In the genomic region with DNA sequence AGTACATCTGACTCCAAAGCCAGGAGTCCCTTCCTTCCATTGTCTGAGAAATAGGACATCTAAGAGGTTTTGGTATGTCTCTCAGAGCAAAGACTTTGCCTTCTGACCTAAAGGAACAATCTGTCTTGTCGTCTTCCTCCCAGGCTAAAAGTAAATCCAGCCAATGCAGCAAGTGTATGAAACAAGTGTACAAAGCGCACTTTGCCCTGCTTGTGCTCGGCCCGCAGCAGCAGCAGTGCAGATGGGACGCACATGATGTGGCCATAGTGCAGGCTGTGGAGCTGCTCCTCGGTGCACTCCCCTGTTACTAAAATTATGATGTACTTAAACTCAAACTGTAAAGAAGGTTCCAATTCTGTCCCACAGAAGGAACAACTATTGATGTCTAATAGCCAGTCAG, we compare ENCODE assay signal across 22 mouse cellular contexts. TPM values are rescaled to one million over a fixed set of nuclear protein-coding genes. Genes with fewer than 3 reads are reported as not detected.
DNase-seq lines count a peak whose midpoint lies in the region; ATAC-seq lines count a peak whose summit lies in the region.
"Had no signal": no experiment of that assay in that cellular context is flagged by ENCODE, and none has a peak within 500 bp of the region (broad histone marks: within the 10 kb centered on the region; RNA-seq: fewer than 3 reads in every experiment).

No protein-coding gene starts in this region.

- H3K4me3 ChIP-seq in forebrain, embryonic 11.5 days (ENCODE audit: low read depth, low read length): no peak overlapping the region
- H3K4me3 ChIP-seq in forebrain, embryonic 14.5 days (ENCODE audit: low read depth, low read length): no peak overlapping the region
- H3K4me3 ChIP-seq in midbrain, embryonic 10.5 days: no peak overlapping the region
- no peak overlapping the region for H3K4me3 ChIP-seq in midbrain, embryonic 13.5 days (replicated peaks)
- H3K4me3 ChIP-seq: embryonic facial prominence, embryonic 13.5 days; embryonic facial prominence, embryonic 15.5 days; erythroblast, embryonic 14.5 days had no signal

- no peak overlapping the region for H3K9ac ChIP-seq in forebrain, embryonic 11.5 days (ENCODE audit: low read length)
- no peak overlapping the region for H3K9ac ChIP-seq in forebrain, embryonic 14.5 days (ENCODE audit: low read length)
- H3K9ac ChIP-seq in midbrain, embryonic 13.5 days (replicated peaks): no peak overlapping the region
- H3K9ac ChIP-seq: embryonic facial prominence, embryonic 13.5 days; embryonic facial prominence, embryonic 15.5 days had no signal

- peaks cover 18% of the 10 kb centered on the region for H3K4me1 ChIP-seq in forebrain, embryonic 11.5 days (replicated peaks; ENCODE audit: control insufficient read depth, insufficient read depth, low read length)
- peaks cover 15% of the 10 kb centered on the region for H3K4me1 ChIP-seq in forebrain, embryonic 14.5 days (ENCODE audit: control insufficient read depth, insufficient read depth, low read length)
- H3K4me1 ChIP-seq in midbrain, embryonic 10.5 days: peaks cover 43% of the 10 kb centered on the region
- H3K4me1 ChIP-seq in midbrain, embryonic 13.5 days (replicated peaks): peaks cover 30% of the 10 kb centered on the region

- WGBS in forebrain, embryonic 11.5 days: 81% methylated on average over 6 of the region's 6 CpGs
- 82% methylated on average over 6 of the region's 6 CpGs for WGBS in forebrain, embryonic 14.5 days
- 82% methylated on average over 6 of the region's 6 CpGs for WGBS in midbrain, embryonic 10.5 days
- WGBS in midbrain, embryonic 13.5 days: 66% methylated on average over 6 of the region's 6 CpGs

- H3K27me3 ChIP-seq in forebrain, embryonic 11.5 days (ENCODE audit: control insufficient read depth, insufficient read depth, low read length): no peaks in the 10 kb centered on the region
- no peaks in the 10 kb centered on the region for H3K27me3 ChIP-seq in forebrain, embryonic 14.5 days (replicated peaks; ENCODE audit: control insufficient read depth, insufficient read depth, low read length)
- H3K27me3 ChIP-seq in midbrain, embryonic 10.5 days (ENCODE audit: low read depth, poor library complexity, severe bottlenecking): no peaks in the 10 kb centered on the region
- H3K27me3 ChIP-seq in midbrain, embryonic 13.5 days: no peaks in the 10 kb centered on the region
- H3K27me3 ChIP-seq: embryonic facial prominence, embryonic 13.5 days; embryonic facial prominence, embryonic 15.5 days had no signal

- no peaks in the 10 kb centered on the region for H3K36me3 ChIP-seq in forebrain, embryonic 11.5 days (ENCODE audit: control insufficient read depth, insufficient read depth, low read length)
- H3K36me3 ChIP-seq in forebrain, embryonic 14.5 days (ENCODE audit: control insufficient read depth, insufficient read depth, low read length): no peaks in the 10 kb centered on the region
- H3K36me3 ChIP-seq in midbrain, embryonic 10.5 days: 0 out of 2 replicates have a peak, but pooled peaks cover 2% of the 10 kb centered on the region
- 0 out of 2 replicates have a peak, but pooled peaks cover 2% of the 10 kb centered on the region for H3K36me3 ChIP-seq in midbrain, embryonic 13.5 days
- H3K36me3 ChIP-seq: embryonic facial prominence, embryonic 13.5 days; embryonic facial prominence, embryonic 15.5 days had no signal

- no peak for ATAC-seq in forebrain, embryonic 11.5 days (replicated peaks; ENCODE audit: low FRiP score)
- ATAC-seq in forebrain, embryonic 14.5 days: no peak
- no peak for ATAC-seq in midbrain, embryonic 13.5 days
- ATAC-seq: forebrain, embryonic 16.5 days had no signal

- no peak overlapping the region for H3K27ac ChIP-seq in forebrain, embryonic 11.5 days (ENCODE audit: low read depth, low read length)
- H3K27ac ChIP-seq in forebrain, embryonic 14.5 days (ENCODE audit: low read depth, low read length): no peak overlapping the region
- peak overlapping the region; percentile 78 for H3K27ac ChIP-seq in midbrain, embryonic 10.5 days (replicated peaks)
- no peak overlapping the region for H3K27ac ChIP-seq in midbrain, embryonic 13.5 days
- H3K27ac ChIP-seq: embryonic facial prominence, embryonic 13.5 days; embryonic facial prominence, embryonic 15.5 days had no signal

- no peak overlapping the region for H3K4me2 ChIP-seq in forebrain, embryonic 11.5 days (ENCODE audit: low read depth, low read length, severe bottlenecking)
- no peak overlapping the region for H3K4me2 ChIP-seq in forebrain, embryonic 14.5 days (ENCODE audit: low read length)
- no peak overlapping the region for H3K4me2 ChIP-seq in midbrain, embryonic 13.5 days (replicated peaks)
- H3K4me2 ChIP-seq: embryonic facial prominence, embryonic 13.5 days; embryonic facial prominence, embryonic 15.5 days had no signal

- peak; percentile 28 for DNase-seq in forebrain, embryonic 11.5 days (ENCODE audit: low spot score)
- no peak for DNase-seq in forebrain, embryonic 14.5 days (ENCODE audit: low spot score)
- DNase-seq in heart, adult 11 months: peak; percentile 56
- DNase-seq in heart, adult 18-20 months: no peak
- no peak for DNase-seq in midbrain, embryonic 10.5 days (ENCODE audit: low spot score)
- DNase-seq in testis, postnatal 10 days (ENCODE audit: low spot score): peak; percentile 22
- DNase-seq in testis, postnatal 14 days (ENCODE audit: low spot score): no peak
- DNase-seq: adrenal gland, adult 2 months; adrenal gland, postnatal 10 days; adrenal gland, postnatal 25 days; cerebellum, adult 11 months; cerebellum, adult 18-20 months; cerebellum, adult 8-10 months; cerebellum, adult 9-11 months; cerebellum, postnatal 14 days; cerebellum, postnatal 36 days; embryo, embryonic 11 days had no signal

- H3K9me3 ChIP-seq in forebrain, embryonic 11.5 days (ENCODE audit: control insufficient read depth, low read length): no peaks in the 10 kb centered on the region; the same call in 1 of the 2 replicates
- peaks cover 7% of the 10 kb centered on the region for H3K9me3 ChIP-seq in forebrain, embryonic 14.5 days (replicated peaks; ENCODE audit: control insufficient read depth, low read length)
- H3K9me3 ChIP-seq in midbrain, embryonic 10.5 days (replicated peaks): peaks cover 11% of the 10 kb centered on the region
- peaks cover 8% of the 10 kb centered on the region for H3K9me3 ChIP-seq in midbrain, embryonic 13.5 days
- H3K9me3 ChIP-seq: embryonic facial prominence, embryonic 15.5 days had no signal

RNA-seq across cellular contexts. Expression of gene Rpl14, which starts 46.9 kb away (rescaled TPM):
- 772 and 838 TPM in 2 replicates for polyA plus RNA-seq in forebrain, embryonic 11.5 days (2014; fragmentation: Nextera tagmentation; extraction: Ambion mirVana)
- polyA plus RNA-seq in forebrain, embryonic 14.5 days (2014; fragmentation: Nextera tagmentation; extraction: Ambion mirVana): 510 and 595 TPM in 2 replicates
- total RNA-seq in heart, adult 18-20 months (2021): 100 to 1,000 TPM; 310 to 313 TPM
- 691 and 854 TPM in 2 replicates for polyA plus RNA-seq in midbrain, embryonic 10.5 days (2016; fragmentation: Nextera tagmentation; extraction: Ambion mirVana)
- polyA plus RNA-seq in midbrain, embryonic 13.5 days (2015; fragmentation: Nextera tagmentation; extraction: Ambion mirVana): 474 and 477 TPM in 2 replicates

Comparison
In these comparisons a context has a peak if more than half of its experiments do, and no peak if none do; other contexts are left out.
1. DNase-seq: peak in forebrain, embryonic 11.5 days (single experiment), heart, adult 11 months (single experiment) and testis, postnatal 10 days (single experiment); none in forebrain, embryonic 14.5 days (single experiment), heart, adult 18-20 months (0 of 2), midbrain, embryonic 10.5 days (single experiment) and testis, postnatal 14 days (single experiment).